Mouse (Mus musculus) ovary, adult 18-20 months (tissue): Measurements from ENCODE around the gene Zfp644.

Source experiments
- DNase-seq: peaks from one replicate; pipeline ENCODE4 v3.0.0; 2022; ENCODE audit warnings: low spot score, mixed read lengths

The Zfp644 gene

GRCm38 (mm10) chr5:106597472-106597871 lies 99.6 kb downstream of the Zfp644 start:
- no peak for DNase-seq

- no peak for DNase-seq
These were observed 102.7 kb downstream of the Zfp644 start for GRCm38 (mm10) chr5:106594388-106594787.

GRCm38 (mm10) chr5:106590686-106591085 lies 106.4 kb downstream of the Zfp644 start:
- no peak for DNase-seq

- no peak for DNase-seq
These were observed 107.4 kb downstream of the Zfp644 start for GRCm38 (mm10) chr5:106589670-106590069.

- DNase-seq = no peak
These were observed 108.1 kb downstream of the Zfp644 start for GRCm38 (mm10) chr5:106589006-106589405.

GRCm38 (mm10) chr5:106580943-106581342 lies 116.1 kb downstream of the Zfp644 start:
- DNase-seq = no peak

- no peak for DNase-seq
These were observed 119.7 kb downstream of the Zfp644 start for GRCm38 (mm10) chr5:106577237-106577888.

- DNase-seq = no peak
These were observed 122.0 kb downstream of the Zfp644 start for GRCm38 (mm10) chr5:106575098-106575497.

- peak; percentile 62 for DNase-seq
These were observed 122.5 kb downstream of the Zfp644 start for GRCm38 (mm10) chr5:106574560-106574946.

GRCm38 (mm10) chr5:106573742-106574559 lies 123.1 kb downstream of the Zfp644 start:
- DNase-seq = no peak
